ENCODE assay signal across 8 mouse cellular contexts in the genomic region with DNA sequence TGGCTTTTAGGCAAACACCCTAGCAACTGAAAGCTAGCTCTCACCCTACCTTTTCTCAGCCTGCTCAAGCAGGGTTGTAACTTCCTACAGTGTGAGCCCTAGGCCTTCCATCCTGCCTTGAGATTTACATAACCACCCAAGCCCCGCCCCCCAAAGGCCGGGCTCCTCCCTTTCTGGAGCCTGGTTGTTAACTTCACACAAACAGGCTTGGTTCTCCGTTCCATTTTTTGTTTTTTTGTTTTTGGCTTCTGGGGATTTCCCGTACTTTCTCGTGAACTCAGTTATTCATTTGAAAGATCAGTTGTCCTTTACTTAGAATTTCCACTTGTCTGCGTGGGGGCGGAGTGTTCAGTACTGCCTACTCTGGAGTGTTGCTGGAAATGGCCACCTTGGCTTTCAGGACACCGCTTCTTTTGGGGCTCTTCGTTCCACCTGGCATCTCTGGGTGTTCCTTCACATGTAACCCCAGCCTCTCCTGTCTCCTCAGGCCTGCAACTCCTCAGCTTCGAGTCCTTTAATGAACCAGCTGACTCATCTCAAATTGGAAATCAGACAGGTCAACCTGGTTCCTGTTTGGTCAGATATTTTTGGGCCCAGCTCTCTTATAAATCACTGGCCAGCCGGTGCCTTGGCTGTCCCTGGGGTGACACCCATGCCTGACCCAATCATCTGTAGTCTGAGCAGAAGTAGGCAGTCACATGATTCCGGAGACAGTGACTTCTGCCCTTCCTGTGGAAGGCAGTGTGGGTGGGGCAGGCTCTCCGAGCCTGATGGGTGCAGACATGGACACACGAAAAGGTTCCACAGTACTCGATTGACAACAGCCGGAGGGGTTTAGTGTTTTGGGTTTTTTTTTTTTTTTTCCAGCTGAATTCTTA. TPM values are rescaled to one million over a fixed set of nuclear protein-coding genes. Genes with fewer than 3 reads are reported as not detected.
DNase-seq lines count a peak whose midpoint lies in the region; ATAC-seq and TF ChIP-seq lines count a peak whose summit lies in the region.

No protein-coding gene starts in this region.

- peak; percentile 79 for ATAC-seq in G1E (ENCODE audit: extremely low read depth, insufficient number of reproducible peaks, low FRiP score, poor library complexity, severe bottlenecking)
- peak; percentile 89 for ATAC-seq in erythroblast, adult 5-6 weeks (replicated peaks; ENCODE audit: low FRiP score, poor library complexity, severe bottlenecking)
- peak; percentile 91 for ATAC-seq in inflammation-experienced regulatory T-cells, adult 6 months

- H3K9me3 ChIP-seq in G1E (replicated peaks), result peaks cover 3% of the 10 kb centered on the region; the same call in 1 of the 2 replicates

- no peaks in the 10 kb centered on the region for H3K36me3 ChIP-seq in G1E (replicated peaks)

- peaks cover 13% of the 10 kb centered on the region for H3K4me1 ChIP-seq in G1E (ENCODE audit: insufficient read depth, low read depth, low read length)

- no peak for TF ChIP-seq CTCF in G1E (IDR thresholded peaks at IDR 0.05; ENCODE audit: low read depth, low read length)

- DNase-seq in 416B (ENCODE audit: low read depth) (peak; percentile 98), G1E (ENCODE audit: low spot score) (no peak)
- peak; percentile 88 to 89 for DNase-seq in lung, adult 18-20 months
- DNase-seq in spleen, postnatal 36 days (ENCODE audit: low spot score in 2 of 2), result peak; percentile 95 to 96
- no peak for DNase-seq in cerebellum, postnatal 36 days
- DNase-seq in cerebellum, postnatal 4 days (ENCODE audit: low spot score in 2 of 2), result no peak

- H3K27me3 ChIP-seq in G1E (ENCODE audit: insufficient read depth, low read length), result peaks cover 13% of the 10 kb centered on the region

- H3K4me3 ChIP-seq in G1E (ENCODE audit: low read depth, low read length), result no peak overlapping the region

RNA-seq across cellular contexts. Expression of gene Ncoa3, which starts 9.7 kb away (rescaled TPM):
- total RNA-seq in G1E (2014; fragmentation: Nextera tagmentation), result 16.6 and 17.9 TPM in 2 replicates
- total RNA-seq in G1E (2017), result 13.6 and 14.6 TPM in 2 replicates
- 6.4 and 8.2 TPM in 2 replicates for polyA plus RNA-seq in G1E (2012)
- total RNA-seq in erythroblast, adult 5-6 weeks (2015; ENCODE audit: low replicate concordance), result 9.2 and 13.4 TPM in 2 replicates
- 10.4 and 12.7 TPM in 2 replicates for total RNA-seq in erythroblast, adult 5-6 weeks (2017; ENCODE audit: low replicate concordance)
- 10 to 100 TPM; 36.0 to 74.1 (median 67.4) TPM for polyA plus RNA-seq in inflammation-experienced regulatory T-cells, adult 6 months (2017; shearing (Covaris generic))

Comparison
In these comparisons a context has a peak if more than half of its experiments do, and no peak if none do; other contexts are left out.
1. DNase-seq: peak in 416B (single experiment), lung, adult 18-20 months (2 of 2) and spleen, postnatal 36 days (2 of 2); none in G1E (single experiment), cerebellum, postnatal 36 days (0 of 2) and cerebellum, postnatal 4 days (0 of 2).
2. Peak in every context shown above with its lines, with median percentiles within 50 percentile points of each other: ATAC-seq.